Mouse (Mus musculus) cortical plate, adult 2 months (tissue): ENCODE measurements at regions not wholly inside any gene's neighbourhood (a gene's known extent, or its start where the extent isn't known, plus 50 kb on each side); places are given as distances from the start of the nearest gene placed in this dataset.

Source experiments
- H3K27ac ChIP-seq: fragments of 200-500 bp; 2 replicates; pipeline ENCODE4 v1.5.1; 2012; ENCODE audit warnings: low read length, control low read depth, inconsistent platforms; ENCODE audit not compliant: insufficient read depth
- H3K4me1 ChIP-seq: fragments of 200-500 bp; 2 replicates; pipeline ENCODE4 v1.6.1; 2011; ENCODE audit warnings: low read length; ENCODE audit not compliant: control insufficient read depth, insufficient read depth
- H3K4me3 ChIP-seq: fragments of 200-500 bp; 2 replicates; pipeline ENCODE4 v1.5.1; 2011; ENCODE audit warnings: mild to moderate bottlenecking, low read length, control low read depth; ENCODE audit not compliant: insufficient read depth
- CTCF ChIP-seq: fragments of 200-500 bp; IDR thresholded peaks from 2 replicates; pipeline ENCODE4 v1.5.1; 2011; ENCODE audit warnings: mild to moderate bottlenecking, control low read depth, low read length; ENCODE audit not compliant: insufficient read depth; ENCODE audit errors: extremely low read depth
- POLR2A ChIP-seq: fragments of 200-500 bp; IDR thresholded peaks from 2 replicates; pipeline ENCODE4 v1.6.1; 2011; ENCODE audit warnings: mild to moderate bottlenecking, low read length, control low read depth; ENCODE audit not compliant: insufficient read depth; ENCODE audit errors: extremely low read depth

DNA sequence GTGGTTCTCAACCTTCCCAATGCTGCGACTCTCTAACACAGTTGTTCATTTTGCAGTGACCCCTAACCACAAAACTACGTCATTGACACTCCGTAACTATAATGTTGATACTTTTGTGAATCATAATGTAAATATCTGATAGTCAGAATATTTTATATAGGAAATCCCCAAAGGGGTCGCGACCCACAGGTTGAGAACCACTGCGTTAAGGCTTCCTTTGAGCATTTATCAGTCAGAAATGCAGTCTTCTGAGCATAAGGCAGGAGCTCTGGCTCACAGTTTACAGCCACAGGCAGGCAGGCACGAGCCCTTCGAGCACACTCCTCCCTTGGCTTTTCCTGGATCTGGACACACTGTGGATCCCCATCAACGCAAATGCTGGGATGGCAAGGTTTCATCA is 57.0 kb downstream of the Nxnl2 start:
- TF ChIP-seq POLR2A (no peak), CTCF (no peak)
- Histone ChIP-seq H3K4me1 (no peaks in the 10 kb centered on the region), H3K27ac (no peak overlapping the region), H3K4me3 (no peak overlapping the region)

DNA sequence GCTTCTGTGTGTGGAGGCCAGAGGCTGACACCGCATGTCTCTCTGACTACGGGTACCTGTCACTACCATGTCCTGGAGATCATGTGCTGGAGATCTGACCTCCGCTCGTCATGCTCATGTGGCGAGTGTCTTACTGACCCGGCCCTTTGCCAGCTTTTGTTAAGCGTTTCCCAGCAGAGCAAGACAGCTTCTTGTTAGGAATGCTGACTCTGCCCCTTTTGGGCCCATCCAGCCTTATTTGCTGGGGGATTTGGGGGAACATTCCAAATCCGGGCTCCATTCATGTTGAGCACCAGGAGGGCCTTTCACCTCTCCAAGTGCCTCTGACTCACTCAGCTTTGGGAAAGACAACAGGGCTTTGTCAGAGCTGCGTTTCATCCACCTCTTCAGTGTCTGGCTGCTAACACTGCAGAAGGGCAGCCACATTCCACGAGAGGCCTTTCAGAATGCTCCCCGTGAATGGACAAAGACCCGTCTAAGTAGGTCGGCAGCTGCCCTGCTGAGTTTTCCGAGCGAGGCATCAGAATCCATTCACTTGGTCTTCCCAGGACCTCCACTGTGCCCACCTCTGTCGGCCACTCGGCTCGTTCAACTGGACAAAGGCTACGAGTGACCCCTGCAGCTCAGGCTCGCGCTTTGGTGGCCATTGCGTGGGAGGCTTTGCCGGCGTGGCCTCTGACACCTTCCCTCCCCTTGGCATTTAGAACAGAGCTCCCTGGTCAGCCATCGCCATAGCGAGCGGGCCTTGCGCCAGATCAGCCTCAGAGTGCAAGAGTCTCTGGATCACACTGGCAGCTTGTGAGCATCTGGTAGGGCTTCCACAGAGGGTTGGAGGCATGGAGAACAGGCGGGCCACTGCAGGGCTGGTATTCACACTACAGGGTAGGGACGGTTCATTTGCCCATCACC is 58.3 kb downstream of the Nxnl2 start:
- Histone ChIP-seq H3K4me3 (no peak overlapping the region), H3K4me1 (no peaks in the 10 kb centered on the region), H3K27ac (no peak overlapping the region)
- no peak for TF ChIP-seq POLR2A
- no peak for TF ChIP-seq CTCF

DNA sequence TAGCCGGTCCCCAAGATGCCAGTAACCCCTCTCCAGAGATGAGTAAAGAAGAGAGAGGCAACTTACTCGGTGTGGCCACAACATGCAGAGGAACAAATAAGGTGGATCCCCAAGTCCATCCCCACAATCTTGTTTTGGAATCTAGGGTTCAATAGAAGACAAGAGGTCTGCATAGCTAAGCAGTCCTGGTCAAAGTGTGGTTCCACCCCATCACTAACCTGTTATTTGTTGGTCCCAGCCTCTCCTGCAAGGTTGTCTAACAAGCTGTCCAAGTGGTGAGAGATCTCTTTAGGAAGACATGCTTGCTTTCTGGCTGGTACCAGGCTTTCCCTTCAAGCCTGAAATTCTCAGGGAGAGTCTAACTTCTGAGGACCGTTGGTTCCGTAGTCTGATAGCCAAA is 59.0 kb downstream of the Nxnl2 start:
- no peaks in the 10 kb centered on the region for H3K4me1 ChIP-seq
- TF ChIP-seq POLR2A, result no peak
- no peak for TF ChIP-seq CTCF
- no peak overlapping the region for H3K4me3 ChIP-seq
- H3K27ac ChIP-seq, result no peak overlapping the region

DNA sequence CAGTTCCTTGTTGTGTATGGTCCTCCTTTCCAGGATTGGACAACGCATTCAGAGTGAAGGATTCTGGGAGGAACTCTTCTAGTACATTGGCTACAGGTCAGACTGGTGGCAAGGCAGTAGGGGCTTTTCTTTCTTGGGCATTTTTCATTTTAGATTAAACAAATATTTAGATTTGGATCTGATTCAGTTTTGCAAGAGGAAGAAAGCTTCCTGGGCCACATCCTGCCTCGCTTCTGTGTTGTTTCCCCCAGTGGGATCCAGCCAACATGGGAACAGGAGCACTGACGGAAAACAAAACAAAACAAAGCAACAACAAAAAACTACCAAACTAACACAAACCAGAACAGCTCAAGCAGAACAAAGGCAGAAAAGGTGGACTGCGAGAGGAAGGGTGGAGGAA is 60.8 kb downstream of the Nxnl2 start:
- H3K4me1 ChIP-seq, result no peaks in the 10 kb centered on the region
- TF ChIP-seq CTCF (no peak), POLR2A (no peak)
- H3K27ac ChIP-seq, result no peak overlapping the region
- H3K4me3 ChIP-seq, result no peak overlapping the region

DNA sequence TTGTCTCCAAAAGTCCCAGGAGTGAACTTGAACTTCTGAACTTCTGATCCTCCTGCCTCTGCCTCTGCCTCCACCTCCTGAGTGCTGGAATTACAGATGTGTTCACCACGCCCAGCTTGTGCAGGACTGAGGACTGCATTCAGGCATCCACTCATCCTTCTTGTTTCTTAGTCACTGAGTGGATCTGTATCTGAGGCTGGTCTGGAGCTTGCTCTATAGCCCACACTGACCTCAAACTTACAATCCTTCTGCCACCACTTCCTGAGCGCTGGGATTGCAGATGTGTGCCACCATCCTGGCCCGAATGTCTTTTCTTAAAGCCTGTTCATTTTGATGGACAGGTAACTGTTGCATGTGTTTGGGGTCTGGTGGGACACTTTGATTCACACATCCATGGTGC is 76.6 kb downstream of the Nxnl2 start:
- no peak overlapping the region for H3K27ac ChIP-seq
- H3K4me3 ChIP-seq, result no peak overlapping the region
- no peak for TF ChIP-seq CTCF
- H3K4me1 ChIP-seq, result no peaks in the 10 kb centered on the region

DNA sequence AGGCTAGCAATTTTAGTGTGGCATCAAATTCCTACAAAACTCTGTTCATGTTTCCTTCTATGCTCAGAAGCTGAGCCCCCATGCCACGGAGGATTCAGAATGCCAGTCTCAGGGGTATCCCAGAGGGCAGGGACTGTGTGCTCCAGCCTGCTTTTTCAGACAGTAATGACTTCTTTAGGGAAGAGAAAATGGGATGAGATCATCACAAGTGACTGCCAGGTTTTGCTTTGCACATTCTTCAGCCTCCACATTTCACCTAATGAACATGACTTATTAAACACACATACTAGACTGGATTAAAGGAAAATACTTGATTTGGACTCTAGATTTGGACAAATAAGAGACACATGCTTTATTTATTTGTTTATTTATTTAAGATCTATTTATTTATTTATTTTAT is 82.5 kb downstream of the Nxnl2 start:
- Histone ChIP-seq H3K4me1 (no peaks in the 10 kb centered on the region), H3K4me3 (no peak overlapping the region), H3K27ac (no peak overlapping the region)
- TF ChIP-seq POLR2A (no peak), CTCF (no peak)

DNA sequence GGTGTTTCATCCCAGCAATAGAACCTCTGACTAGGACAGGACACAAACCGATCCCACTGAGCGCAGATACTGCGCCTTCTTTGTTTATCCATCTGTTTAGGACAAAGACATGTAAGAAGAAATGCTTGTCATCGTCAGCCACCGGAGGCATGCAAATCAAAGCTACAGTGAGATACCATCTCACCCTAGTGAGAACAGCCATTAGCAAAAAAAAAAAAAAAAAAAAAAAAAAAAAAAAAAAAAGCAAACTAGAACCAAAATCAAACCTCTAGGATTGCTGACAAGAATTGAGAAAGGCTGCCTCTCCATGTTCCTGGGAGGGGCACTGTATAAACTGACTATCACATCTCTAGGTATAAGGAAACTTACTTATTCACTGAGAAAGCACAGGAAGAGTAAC is 84.9 kb downstream of the Nxnl2 start:
- no peaks in the 10 kb centered on the region for H3K4me1 ChIP-seq
- H3K27ac ChIP-seq, result no peak overlapping the region
- TF ChIP-seq CTCF (no peak), POLR2A (no peak)
- H3K4me3 ChIP-seq, result no peak overlapping the region

DNA sequence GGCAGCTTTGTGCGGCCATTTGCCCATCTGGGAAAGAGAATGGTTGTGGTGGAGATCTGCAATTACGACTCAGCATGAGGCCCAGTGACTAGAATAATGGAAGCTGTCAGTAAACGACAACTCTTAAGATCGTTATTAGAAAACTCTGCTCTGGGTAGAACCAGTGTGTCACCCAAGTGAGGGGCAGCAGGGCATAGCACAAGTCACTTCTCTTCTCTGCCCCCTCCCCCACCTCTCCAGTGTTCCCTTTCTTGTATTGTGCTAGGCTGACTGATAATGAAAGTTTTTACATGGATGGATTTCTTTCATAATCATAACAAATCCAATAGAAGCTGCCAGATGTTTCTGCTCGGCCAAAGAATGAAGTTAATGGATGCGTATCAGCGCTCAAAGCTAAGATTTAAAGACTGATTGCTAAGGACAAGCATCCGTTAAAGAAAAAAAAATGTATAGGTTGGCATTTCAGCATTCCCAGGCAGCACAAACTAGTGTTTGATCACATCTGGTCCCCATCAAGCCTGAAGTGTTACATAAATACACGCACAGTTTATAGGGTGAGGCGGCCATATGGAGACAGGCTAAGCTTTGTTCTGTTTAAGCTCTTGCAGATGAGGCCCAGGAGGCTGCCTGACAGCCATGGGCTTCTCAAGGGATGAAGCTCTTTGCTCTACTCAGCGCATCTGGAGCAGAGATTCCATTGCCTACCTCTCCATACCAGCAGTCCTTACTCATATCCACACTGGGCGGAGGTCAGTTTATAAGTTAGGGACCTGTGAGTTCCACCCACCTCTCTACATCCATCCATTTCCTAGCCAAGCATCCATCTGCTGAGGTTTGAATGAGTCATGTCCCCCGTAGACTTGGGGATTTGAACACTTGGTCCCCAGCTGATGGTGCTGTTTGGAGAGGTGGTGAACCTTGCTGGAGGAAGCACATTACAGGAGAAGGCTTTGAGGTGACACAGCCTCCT is 88.2 kb downstream of the Nxnl2 start:
- no peak for TF ChIP-seq CTCF
- Histone ChIP-seq H3K27ac (no peak overlapping the region), H3K4me1 (no peaks in the 10 kb centered on the region), H3K4me3 (no peak overlapping the region)

DNA sequence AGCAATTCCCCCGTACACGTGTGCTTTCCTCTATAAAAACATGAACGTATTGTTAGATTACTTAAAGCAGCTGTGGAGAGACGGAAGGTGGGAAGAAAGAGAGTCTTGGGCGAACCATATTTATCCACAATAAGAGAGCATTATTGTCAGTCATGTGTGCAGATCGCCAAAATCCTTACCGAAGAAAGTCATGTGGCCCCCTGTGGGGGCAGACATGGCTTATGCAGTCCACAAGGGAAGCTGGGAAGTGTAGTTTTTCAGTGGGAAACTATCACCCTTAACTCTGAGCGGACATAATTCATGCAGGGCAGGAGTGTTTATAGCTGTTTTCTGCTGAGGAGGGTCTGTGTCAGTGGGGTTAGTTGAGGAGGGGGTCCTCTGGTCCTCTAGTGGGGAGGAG is 90.8 kb downstream of the Nxnl2 start:
- Histone ChIP-seq H3K4me1 (no peaks in the 10 kb centered on the region), H3K27ac (no peak overlapping the region), H3K4me3 (peak overlapping the region; percentile 26; the same call in 1 of the 2 replicates)
- TF ChIP-seq CTCF (no peak), POLR2A (0 out of 2 replicates have a peak, but pooled peaks have one; percentile 25)
